Mouse (Mus musculus) testis, adult 2 months (tissue): Measurements from ENCODE around the gene Usp4.

Experiments used
- CTCF ChIP-seq: fragments of 200-500 bp; IDR thresholded peaks from 2 replicates; pipeline ENCODE4 v1.5.1; 2012; ENCODE audit warnings: low read depth, mild to moderate bottlenecking, inconsistent platforms, low read length, moderate library complexity; ENCODE audit not compliant: control insufficient read depth, insufficient read depth, insufficient replicate concordance
- POLR2A ChIP-seq: fragments of 200-500 bp; IDR thresholded peaks from 2 replicates; pipeline ENCODE4 v1.6.1; 2012; ENCODE audit warnings: low read depth, mild to moderate bottlenecking, inconsistent platforms, low read length, moderate library complexity; ENCODE audit not compliant: control insufficient read depth

DNA sequence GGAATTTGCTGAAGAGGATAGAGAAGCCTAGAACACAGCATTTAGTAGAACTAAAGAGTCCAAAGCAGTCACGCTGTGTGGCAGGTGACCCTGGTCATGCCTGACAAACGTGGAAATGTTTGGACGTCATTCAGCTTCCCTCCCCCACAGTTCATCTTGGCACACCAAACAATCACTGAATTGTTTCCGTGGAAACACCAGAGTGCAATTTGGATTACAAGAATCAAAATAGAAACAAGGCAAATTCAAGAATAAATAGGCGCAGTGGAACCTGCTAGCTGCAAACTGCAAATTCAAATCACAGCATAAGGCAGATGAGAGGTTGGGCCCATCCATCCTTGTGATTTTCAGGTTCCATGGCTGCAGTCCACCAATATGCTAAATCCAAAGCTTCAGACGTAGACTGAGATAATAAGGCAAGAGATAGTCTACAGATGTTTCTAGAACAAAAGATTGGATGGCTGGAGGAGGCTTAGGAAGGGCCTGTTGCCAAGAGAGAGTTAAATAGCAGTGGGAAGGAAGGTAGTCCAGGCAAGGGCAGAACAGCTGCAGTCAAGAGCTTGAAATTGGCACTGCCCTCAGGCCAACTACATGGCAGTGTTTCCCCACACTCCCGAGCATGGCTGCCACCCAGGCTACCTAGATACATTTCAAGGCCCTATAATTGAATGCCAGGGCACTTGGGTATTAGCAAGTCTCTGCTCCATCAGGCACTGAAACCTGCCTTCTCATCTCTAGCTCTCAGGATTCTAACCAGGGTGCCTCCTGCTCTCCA, 53.7 kb downstream of the Usp4 start:
- TF ChIP-seq CTCF (no peak), POLR2A (peak; percentile 23; the same call in 1 of the 2 replicates)
